Mouse (Mus musculus): ENCODE results near the gene Mpzl2.

The Mpzl2 gene

DNA sequence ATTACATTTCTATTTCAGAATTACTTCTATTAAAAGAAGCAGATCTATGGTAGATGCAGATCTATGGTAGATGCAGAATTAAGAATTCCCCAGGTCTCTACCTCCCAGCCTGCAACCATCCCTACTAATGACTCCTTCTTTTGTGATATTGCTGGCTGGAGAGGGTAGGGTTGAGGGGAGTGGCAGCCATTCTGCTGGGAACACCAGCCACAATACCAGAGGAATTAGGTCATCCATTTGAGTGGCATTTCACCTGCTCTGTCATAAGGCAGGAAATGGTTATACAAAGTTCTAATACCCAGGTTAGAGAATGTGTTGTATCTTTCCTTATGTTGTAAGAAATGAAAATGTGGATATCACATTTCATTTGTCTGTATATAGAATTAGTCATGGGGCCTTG lies 48.4 kb downstream of the Mpzl2 start:
- no peak for DNase-seq

DNA sequence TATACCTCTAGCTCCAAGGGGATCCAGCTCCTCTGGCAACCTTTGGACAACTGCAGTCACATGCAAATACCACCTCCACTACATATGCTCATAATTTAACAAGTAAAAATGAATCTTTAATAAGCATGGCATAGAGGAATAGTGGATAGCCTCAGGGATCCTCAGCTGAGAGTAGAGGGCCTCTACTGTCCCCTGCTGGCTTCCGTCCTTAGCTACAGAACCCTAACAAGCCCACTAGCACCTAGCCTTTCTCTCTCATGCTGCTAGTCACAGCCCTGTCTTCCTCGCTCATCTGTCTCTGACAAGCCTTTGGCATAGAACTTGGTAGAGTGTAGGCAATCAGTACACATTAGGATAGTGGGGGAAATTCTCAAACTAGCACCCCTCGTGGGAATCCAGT lies 51.2 kb downstream of the Mpzl2 start:
- DNase-seq: no peak

GRCm38 (mm10) chr9:45092641-45093040 lies 53.0 kb downstream of the Mpzl2 start:
- DNase-seq: no peak

DNA sequence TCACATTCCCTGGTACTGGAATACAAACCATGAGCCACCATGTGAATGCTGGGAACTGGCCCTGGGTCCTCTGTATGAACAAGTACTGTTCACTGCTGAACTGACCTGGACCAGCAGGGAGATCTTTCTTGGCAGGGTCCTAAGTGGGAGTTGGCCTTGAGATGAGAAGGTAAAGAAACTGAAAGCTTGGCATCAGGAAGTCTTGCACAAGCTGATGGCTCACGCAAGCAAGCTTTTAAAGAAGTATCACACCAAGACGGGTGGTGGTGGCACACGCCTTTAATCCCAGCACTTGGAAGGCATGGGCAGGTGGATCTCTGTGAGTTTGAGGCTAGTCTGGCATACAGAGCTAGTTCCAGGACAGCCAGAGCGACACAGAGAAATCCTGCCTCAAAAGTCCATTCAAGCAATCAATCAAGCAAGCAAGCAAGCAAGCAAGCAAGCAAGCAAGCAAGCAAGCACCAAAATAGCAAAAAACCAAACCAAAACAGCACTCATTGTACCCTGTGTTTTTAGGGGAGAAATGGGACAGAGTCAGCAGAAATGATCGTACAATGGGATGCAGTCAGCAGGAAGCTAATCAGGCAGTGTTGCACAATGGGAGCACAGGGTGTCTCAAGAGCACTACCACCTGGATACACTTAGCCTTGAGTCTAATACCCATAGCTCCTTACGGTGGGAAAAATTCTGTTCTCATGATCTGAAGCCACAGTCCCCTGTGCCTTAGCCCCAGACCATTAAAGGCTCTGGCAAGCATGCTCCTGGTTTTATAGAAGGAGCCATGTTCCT lies 55.7 kb downstream of the Mpzl2 start:
- no peak for DNase-seq

- DNase-seq: no peak
Observed at GRCm38 (mm10) chr9:45097877-45098276, 58.3 kb downstream of the Mpzl2 start.

- no peak for DNase-seq
Observed at GRCm38 (mm10) chr9:45098426-45098825, 58.8 kb downstream of the Mpzl2 start.

GRCm38 (mm10) chr9:45102528-45102927 lies 62.9 kb downstream of the Mpzl2 start:
- DNase-seq: no peak

DNA sequence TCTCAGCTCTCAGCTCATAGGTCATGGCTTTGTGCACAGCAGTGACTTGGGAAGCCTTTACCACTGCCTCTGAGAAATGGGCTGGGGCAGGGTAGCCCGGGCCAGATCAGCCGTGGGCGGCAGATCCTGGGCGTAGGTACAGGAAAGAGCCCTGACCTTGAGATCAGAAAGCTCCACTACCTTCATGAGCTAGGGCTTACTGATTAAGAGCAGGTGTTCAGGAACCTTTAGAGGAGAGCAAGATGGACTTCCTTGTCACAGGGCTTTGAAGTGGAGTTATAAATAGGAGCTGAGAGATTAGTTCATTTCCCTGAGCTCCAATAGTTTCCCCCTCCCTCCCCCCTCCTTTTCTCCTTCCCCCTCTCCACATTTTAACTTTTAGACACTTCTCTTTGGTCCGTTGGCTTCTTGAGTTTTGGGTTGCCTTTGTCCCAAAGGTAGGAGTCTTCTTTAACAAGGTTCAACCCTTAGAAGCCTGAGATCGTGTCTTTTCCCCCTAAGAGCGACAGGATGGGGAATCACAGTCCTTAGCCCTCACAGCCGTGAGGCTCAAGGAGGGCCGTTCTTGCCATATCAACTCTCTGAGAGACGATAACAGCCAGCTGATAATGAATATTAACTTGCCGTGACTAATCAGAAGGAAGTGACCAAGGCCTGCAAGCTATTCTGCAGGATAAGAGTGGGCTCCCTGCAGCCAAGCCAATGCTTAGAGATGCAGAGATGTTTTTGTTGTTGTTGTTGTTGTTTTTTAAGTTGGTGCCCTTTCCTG lies 63.8 kb downstream of the Mpzl2 start:
- no peak for DNase-seq

Measured in spleen, adult 18-20 months (tissue).